Comparison of ENCODE assay signal across 7 mouse cellular contexts in the genomic region with DNA sequence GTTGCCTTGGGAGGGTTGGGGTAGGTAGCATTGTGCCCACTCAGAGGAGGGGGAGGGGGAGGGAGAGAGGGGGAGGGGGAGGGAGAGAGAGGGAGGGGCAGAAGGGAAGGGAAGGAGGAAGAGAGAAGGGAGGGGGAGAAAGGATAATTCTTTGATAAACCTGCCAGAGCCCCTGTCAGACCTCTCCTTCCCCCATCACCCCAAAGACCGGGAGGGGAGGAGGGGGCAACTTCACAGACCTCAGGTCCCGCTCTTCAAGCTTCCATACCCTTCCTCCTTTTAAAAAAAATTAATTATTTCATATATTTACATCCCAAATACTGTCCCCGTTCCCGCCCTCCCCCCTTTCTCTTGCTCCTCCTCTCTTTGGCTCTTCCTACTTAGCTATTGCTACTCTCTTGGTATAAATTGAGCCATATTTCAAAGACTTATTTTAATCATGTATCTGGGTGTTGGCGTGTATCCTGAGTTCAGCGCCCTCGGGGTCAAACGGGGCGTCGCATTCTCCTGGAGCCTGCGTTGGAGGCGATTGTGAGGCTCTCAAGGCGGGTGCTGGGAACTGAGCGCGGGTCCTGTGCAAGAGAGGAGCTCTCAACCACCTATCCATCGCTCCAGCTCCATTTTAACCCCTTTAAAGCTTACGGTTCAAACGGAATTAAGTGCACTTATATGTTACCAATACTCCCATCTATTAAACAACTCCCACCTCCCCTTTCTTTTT. TPM values are rescaled to one million over a fixed set of nuclear protein-coding genes. Genes with fewer than 3 reads are reported as not detected.
A peak's percentile ranks its signal among the peaks of the same experiment; 100 is the strongest.
DNase-seq lines count a peak whose midpoint lies in the region; ATAC-seq lines count a peak whose summit lies in the region.

No protein-coding gene starts in this region.

- peak overlapping the region; percentile 94 for H3K4me3 ChIP-seq in megakaryocyte, embryonic 14.5 days (replicated peaks)
- H3K4me3 ChIP-seq in embryonic facial prominence, embryonic 15.5 days (replicated peaks), result peak overlapping the region; percentile 55
- peak overlapping the region; percentile 49 for H3K4me3 ChIP-seq in limb, embryonic 12.5 days (replicated peaks)
- H3K4me3 ChIP-seq in stomach, embryonic 15.5 days (replicated peaks), result peak overlapping the region; percentile 50

- H3K4me1 ChIP-seq in megakaryocyte, embryonic 14.5 days, result peaks cover 51% of the 10 kb centered on the region
- H3K4me1 ChIP-seq in embryonic facial prominence, embryonic 15.5 days, result peaks cover 9% of the 10 kb centered on the region
- peaks cover 13% of the 10 kb centered on the region for H3K4me1 ChIP-seq in limb, embryonic 12.5 days (replicated peaks)
- no peaks in the 10 kb centered on the region for H3K4me1 ChIP-seq in stomach, embryonic 15.5 days

- WGBS in embryonic facial prominence, embryonic 15.5 days, result 68% methylated on average over 18 of the region's 18 CpGs
- 74% methylated on average over 18 of the region's 18 CpGs for WGBS in limb, embryonic 12.5 days
- WGBS in stomach, embryonic 15.5 days, result 74% methylated on average over 18 of the region's 18 CpGs

- no peaks in the 10 kb centered on the region for H3K27me3 ChIP-seq in megakaryocyte, embryonic 14.5 days (replicated peaks)
- H3K27me3 ChIP-seq in embryonic facial prominence, embryonic 15.5 days, result no peaks in the 10 kb centered on the region
- H3K27me3 ChIP-seq in limb, embryonic 12.5 days, result no peaks in the 10 kb centered on the region
- no peaks in the 10 kb centered on the region for H3K27me3 ChIP-seq in stomach, embryonic 15.5 days (replicated peaks)

- H3K27ac ChIP-seq in embryonic facial prominence, embryonic 15.5 days (replicated peaks), result peak overlapping the region; percentile 92
- H3K27ac ChIP-seq in limb, embryonic 12.5 days, result peak overlapping the region; percentile 92
- H3K27ac ChIP-seq in stomach, embryonic 15.5 days, result peak overlapping the region; percentile 90

- peak overlapping the region; percentile 52 for H3K4me2 ChIP-seq in embryonic facial prominence, embryonic 15.5 days (replicated peaks)
- peak overlapping the region; percentile 53 for H3K4me2 ChIP-seq in limb, embryonic 12.5 days
- peak overlapping the region; percentile 44 for H3K4me2 ChIP-seq in stomach, embryonic 15.5 days

- H3K9ac ChIP-seq in embryonic facial prominence, embryonic 15.5 days, result no peak overlapping the region
- H3K9ac ChIP-seq in limb, embryonic 12.5 days (replicated peaks), result peak overlapping the region; percentile 58
- H3K9ac ChIP-seq in stomach, embryonic 15.5 days, result peak overlapping the region; percentile 19; the same call in 1 of the 2 replicates

- no peaks in the 10 kb centered on the region for H3K9me3 ChIP-seq in megakaryocyte, embryonic 14.5 days
- H3K9me3 ChIP-seq in embryonic facial prominence, embryonic 15.5 days (replicated peaks), result no peaks in the 10 kb centered on the region
- H3K9me3 ChIP-seq in limb, embryonic 12.5 days, result peaks cover 8% of the 10 kb centered on the region; the same call in 1 of the 2 replicates
- no peaks in the 10 kb centered on the region for H3K9me3 ChIP-seq in stomach, embryonic 15.5 days

- DNase-seq in B cell, adult 2 months, result no peak
- DNase-seq in thymus, postnatal 4 days, result no peak

- peaks cover 15% of the 10 kb centered on the region for H3K36me3 ChIP-seq in megakaryocyte, embryonic 14.5 days (replicated peaks; ENCODE audit: low read length)
- H3K36me3 ChIP-seq in embryonic facial prominence, embryonic 15.5 days, result no peaks in the 10 kb centered on the region
- H3K36me3 ChIP-seq in limb, embryonic 12.5 days, result no peaks in the 10 kb centered on the region
- no peaks in the 10 kb centered on the region for H3K36me3 ChIP-seq in stomach, embryonic 15.5 days

- ATAC-seq in megakaryocyte, adult 5-6 weeks (ENCODE audit: poor library complexity, severe bottlenecking), result no peak
- ATAC-seq in embryonic facial prominence, embryonic 15.5 days (ENCODE audit: insufficient number of reproducible peaks, low FRiP score, low TSS enrichment, low read depth), result no peak
- ATAC-seq in limb, embryonic 12.5 days (ENCODE audit: insufficient number of reproducible peaks, insufficient read depth, low FRiP score, low TSS enrichment, low read depth), result no peak
- no peak for ATAC-seq in stomach, embryonic 15.5 days (ENCODE audit: insufficient read depth, low FRiP score, low read depth)

RNA-seq across cellular contexts. Expression of gene Alox5ap, which starts 34.8 kb away (rescaled TPM):
- 15.7 and 31.2 TPM in 2 replicates for polyA plus RNA-seq in megakaryocyte, embryonic 14.5 days (2012; ENCODE audit: insufficient read depth, low replicate concordance)
- total RNA-seq in megakaryocyte, adult 5-6 weeks (2015), result 1,517 and 1,767 TPM in 2 replicates
- 1,236 and 1,298 TPM in 2 replicates for total RNA-seq in megakaryocyte, adult 5-6 weeks (2017)
- polyA plus RNA-seq in embryonic facial prominence, embryonic 15.5 days (2015; fragmentation: Nextera tagmentation; extraction: Ambion mirVana), result 18.0 and 24.0 TPM in 2 replicates
- polyA plus RNA-seq in limb, embryonic 12.5 days (2016; fragmentation: Nextera tagmentation; extraction: Ambion mirVana), result 11.0 and 13.8 TPM in 2 replicates
- polyA plus RNA-seq in stomach, embryonic 15.5 days (2015; fragmentation: Nextera tagmentation; extraction: Ambion mirVana), result 26.1 and 32.2 TPM in 2 replicates

RNA-seq across cellular contexts. Expression of gene Hmgb1, which starts 45.5 kb away (rescaled TPM):
- 21.8 and 484 TPM in 2 replicates for polyA plus RNA-seq in megakaryocyte, embryonic 14.5 days (2012; ENCODE audit: insufficient read depth, low replicate concordance)
- total RNA-seq in megakaryocyte, adult 5-6 weeks (2015), result 803 and 833 TPM in 2 replicates
- total RNA-seq in megakaryocyte, adult 5-6 weeks (2017), result 665 and 708 TPM in 2 replicates
- 1,034 and 1,068 TPM in 2 replicates for polyA plus RNA-seq in embryonic facial prominence, embryonic 15.5 days (2015; fragmentation: Nextera tagmentation; extraction: Ambion mirVana)
- polyA plus RNA-seq in limb, embryonic 12.5 days (2016; fragmentation: Nextera tagmentation; extraction: Ambion mirVana), result 1,952 and 2,010 TPM in 2 replicates
- polyA plus RNA-seq in stomach, embryonic 15.5 days (2015; fragmentation: Nextera tagmentation; extraction: Ambion mirVana), result 1,196 and 1,237 TPM in 2 replicates

RNA-seq across cellular contexts. Expression of gene Uspl1, which starts 45.6 kb away (rescaled TPM):
- polyA plus RNA-seq in megakaryocyte, embryonic 14.5 days (2012; ENCODE audit: insufficient read depth, low replicate concordance), result 0.91 TPM in 1 of 2 replicates, not detected in the other
- total RNA-seq in megakaryocyte, adult 5-6 weeks (2015), result 22.5 and 23.7 TPM in 2 replicates
- 21.9 and 23.8 TPM in 2 replicates for total RNA-seq in megakaryocyte, adult 5-6 weeks (2017)
- polyA plus RNA-seq in embryonic facial prominence, embryonic 15.5 days (2015; fragmentation: Nextera tagmentation; extraction: Ambion mirVana), result 36.0 and 36.2 TPM in 2 replicates
- 72.7 and 75.0 TPM in 2 replicates for polyA plus RNA-seq in limb, embryonic 12.5 days (2016; fragmentation: Nextera tagmentation; extraction: Ambion mirVana)
- 32.0 and 37.0 TPM in 2 replicates for polyA plus RNA-seq in stomach, embryonic 15.5 days (2015; fragmentation: Nextera tagmentation; extraction: Ambion mirVana)

Comparison
In these comparisons a context has a peak if more than half of its experiments do, and no peak if none do; other contexts are left out.
1. RNA of gene Uspl1, which starts 45.6 kb away (polyA plus RNA-seq): 72.7 to 75.0 TPM in limb, embryonic 12.5 days, 36.0 to 36.2 TPM in embryonic facial prominence, embryonic 15.5 days and 32.0 to 37.0 TPM in stomach, embryonic 15.5 days; 0.91 TPM in megakaryocyte, embryonic 14.5 days; every median in the first group is over 10 times any median in the second.
2. Peak in every context shown above with its lines, with median percentiles within 50 percentile points of each other: H3K4me3 ChIP-seq, H3K27ac ChIP-seq and H3K4me2 ChIP-seq.